Comparison of ENCODE assay signal across 23 mouse cellular contexts in the genomic region with DNA sequence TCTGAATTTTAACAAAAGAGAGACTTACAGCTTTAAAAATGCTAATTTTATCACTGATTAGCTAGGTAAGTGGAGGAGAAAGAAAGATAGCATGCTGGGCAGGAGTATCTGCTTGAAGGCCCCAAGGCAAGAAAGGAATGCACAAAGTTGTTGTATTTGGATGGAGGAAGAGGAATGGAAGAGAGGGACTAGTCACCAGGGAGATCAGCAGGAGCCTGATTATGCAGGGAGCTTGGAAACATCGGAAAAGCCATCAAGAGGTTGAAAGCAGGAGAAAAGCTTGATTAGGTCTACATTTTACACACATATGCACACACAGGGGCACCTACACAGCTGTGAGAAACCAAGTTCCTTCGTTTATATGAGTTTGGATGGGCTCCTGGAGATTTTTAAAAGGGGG.
DNase-seq lines count a peak whose midpoint lies in the region; ATAC-seq lines count a peak whose summit lies in the region.
"Had no signal": no experiment of that assay in that cellular context is flagged by ENCODE, and none has a peak within 500 bp of the region (broad histone marks: within the 10 kb centered on the region; RNA-seq: fewer than 3 reads in every experiment).

No protein-coding gene starts in this region.

- 25% methylated on average over 2 of the region's 2 CpGs for WGBS in embryonic facial prominence, embryonic 14.5 days
- WGBS in embryonic facial prominence, embryonic 10.5 days: 12% methylated on average over 2 of the region's 2 CpGs
- WGBS in hindbrain, embryonic 13.5 days: 16% methylated on average over 2 of the region's 2 CpGs
- 15% methylated on average over 2 of the region's 2 CpGs for WGBS in hindbrain, embryonic 16.5 days

- H3K9me3 ChIP-seq in embryonic facial prominence, embryonic 14.5 days (ENCODE audit: control insufficient read depth, low read length): peaks cover 4% of the 10 kb centered on the region; the same call in 1 of the 2 replicates
- peaks cover 4% of the 10 kb centered on the region; the same call in 1 of the 2 replicates for H3K9me3 ChIP-seq in embryonic facial prominence, embryonic 10.5 days
- H3K9me3 ChIP-seq in hindbrain, embryonic 13.5 days: no peaks in the 10 kb centered on the region
- no peaks in the 10 kb centered on the region; the same call in 1 of the 2 replicates for H3K9me3 ChIP-seq in hindbrain, embryonic 16.5 days (ENCODE audit: control insufficient read depth, low read length)
- H3K9me3 ChIP-seq: embryonic facial prominence, embryonic 13.5 days; forebrain, embryonic 13.5 days; forebrain, embryonic 15.5 days had no signal

- H3K4me2 ChIP-seq in embryonic facial prominence, embryonic 14.5 days (ENCODE audit: low read depth, low read length): no peak overlapping the region
- H3K4me2 ChIP-seq in hindbrain, embryonic 13.5 days: no peak overlapping the region
- no peak overlapping the region for H3K4me2 ChIP-seq in hindbrain, embryonic 16.5 days (ENCODE audit: low read length)
- H3K4me2 ChIP-seq: embryonic facial prominence, embryonic 13.5 days; forebrain, embryonic 13.5 days; forebrain, embryonic 15.5 days had no signal

- peak; percentile 17 for DNase-seq in embryonic facial prominence, embryonic 14.5 days (ENCODE audit: low spot score)
- no peak for DNase-seq in embryonic facial prominence, embryonic 10.5 days (ENCODE audit: low spot score)
- DNase-seq in ES-CJ7 (ENCODE audit: low read depth, low spot score) (peak; percentile 8), ZHBTc4 (ENCODE audit: low read depth, low spot score) (peak; percentile 39)
- DNase-seq in cerebellum, postnatal 4 days (ENCODE audit: low spot score in 2 of 2): no peak
- DNase-seq in cerebellum, postnatal 25 days: no peak
- DNase-seq: adrenal gland, adult 2 months; adrenal gland, postnatal 10 days; adrenal gland, postnatal 25 days; B cell, adult 2 months; cerebellum, adult 11-12 months; cerebellum, adult 2 months; cerebellum, adult 9-10 months; cerebellum, postnatal 10 days; cerebellum, postnatal 36 days; forebrain, postnatal 0 days had no signal

- no peak for ATAC-seq in embryonic facial prominence, embryonic 14.5 days (ENCODE audit: low read depth)
- ATAC-seq in hindbrain, embryonic 13.5 days (ENCODE audit: low FRiP score): no peak
- no peak for ATAC-seq in hindbrain, embryonic 16.5 days
- ATAC-seq: CD4-positive, CD25-positive, alpha-beta regulatory T cell, adult 4 months; forebrain, embryonic 13.5 days; forebrain, embryonic 15.5 days; forebrain, postnatal 0 days had no signal

- H3K27ac ChIP-seq in embryonic facial prominence, embryonic 14.5 days (replicated peaks; ENCODE audit: low read depth, low read length): no peak overlapping the region
- no peak overlapping the region for H3K27ac ChIP-seq in embryonic facial prominence, embryonic 10.5 days (replicated peaks)
- H3K27ac ChIP-seq in hindbrain, embryonic 13.5 days: 0 out of 2 replicates have a peak overlapping the region, but pooled peaks have one; percentile 2
- H3K27ac ChIP-seq in hindbrain, embryonic 16.5 days (ENCODE audit: low read depth, low read length): no peak overlapping the region
- H3K27ac ChIP-seq: embryonic facial prominence, embryonic 13.5 days; forebrain, embryonic 13.5 days; forebrain, embryonic 15.5 days had no signal

- H3K9ac ChIP-seq in embryonic facial prominence, embryonic 14.5 days (ENCODE audit: low read depth, low read length): no peak overlapping the region
- H3K9ac ChIP-seq in hindbrain, embryonic 13.5 days: no peak overlapping the region
- no peak overlapping the region for H3K9ac ChIP-seq in hindbrain, embryonic 16.5 days (ENCODE audit: low read depth, low read length)
- H3K9ac ChIP-seq: embryonic facial prominence, embryonic 13.5 days; forebrain, embryonic 13.5 days; forebrain, embryonic 15.5 days; forebrain, postnatal 0 days had no signal

- no peaks in the 10 kb centered on the region; the same call in 1 of the 2 replicates for H3K4me1 ChIP-seq in embryonic facial prominence, embryonic 14.5 days (ENCODE audit: control insufficient read depth, insufficient read depth, low read length)
- H3K4me1 ChIP-seq in embryonic facial prominence, embryonic 10.5 days: no peaks in the 10 kb centered on the region
- H3K4me1 ChIP-seq in hindbrain, embryonic 13.5 days (replicated peaks): no peaks in the 10 kb centered on the region
- no peaks in the 10 kb centered on the region for H3K4me1 ChIP-seq in hindbrain, embryonic 16.5 days (ENCODE audit: control insufficient read depth, insufficient read depth, low read depth, low read length)
- H3K4me1 ChIP-seq: embryonic facial prominence, embryonic 13.5 days; forebrain, embryonic 13.5 days; forebrain, embryonic 15.5 days had no signal

- no peaks in the 10 kb centered on the region for H3K36me3 ChIP-seq in embryonic facial prominence, embryonic 14.5 days (ENCODE audit: control insufficient read depth, insufficient read depth, low read length)
- H3K36me3 ChIP-seq in embryonic facial prominence, embryonic 10.5 days (replicated peaks): no peaks in the 10 kb centered on the region
- no peaks in the 10 kb centered on the region for H3K36me3 ChIP-seq in hindbrain, embryonic 13.5 days
- no peaks in the 10 kb centered on the region for H3K36me3 ChIP-seq in hindbrain, embryonic 16.5 days (ENCODE audit: control insufficient read depth, insufficient read depth, low read length)
- H3K36me3 ChIP-seq: embryonic facial prominence, embryonic 13.5 days; forebrain, embryonic 15.5 days had no signal

- no peak overlapping the region for H3K4me3 ChIP-seq in embryonic facial prominence, embryonic 14.5 days (ENCODE audit: low read depth, low read length)
- no peak overlapping the region for H3K4me3 ChIP-seq in embryonic facial prominence, embryonic 10.5 days
- no peak overlapping the region for H3K4me3 ChIP-seq in hindbrain, embryonic 13.5 days
- no peak overlapping the region for H3K4me3 ChIP-seq in hindbrain, embryonic 16.5 days (ENCODE audit: low read length)
- H3K4me3 ChIP-seq: embryonic facial prominence, embryonic 13.5 days; forebrain, embryonic 13.5 days; forebrain, embryonic 15.5 days had no signal

- no peaks in the 10 kb centered on the region for H3K27me3 ChIP-seq in embryonic facial prominence, embryonic 14.5 days (replicated peaks; ENCODE audit: control insufficient read depth, insufficient read depth, low read length)
- no peaks in the 10 kb centered on the region for H3K27me3 ChIP-seq in embryonic facial prominence, embryonic 10.5 days (replicated peaks; ENCODE audit: low read depth, poor library complexity, severe bottlenecking)
- no peaks in the 10 kb centered on the region for H3K27me3 ChIP-seq in hindbrain, embryonic 13.5 days
- H3K27me3 ChIP-seq in hindbrain, embryonic 16.5 days (replicated peaks; ENCODE audit: control insufficient read depth, insufficient read depth, low read length): no peaks in the 10 kb centered on the region
- H3K27me3 ChIP-seq: CH12.LX; embryonic facial prominence, embryonic 13.5 days; forebrain, embryonic 13.5 days; forebrain, embryonic 15.5 days had no signal

Comparison
In these comparisons a context has a peak if more than half of its experiments do, and no peak if none do; other contexts are left out.
1. DNase-seq: peak in embryonic facial prominence, embryonic 14.5 days (single experiment), ES-CJ7 (single experiment) and ZHBTc4 (single experiment); none in embryonic facial prominence, embryonic 10.5 days (single experiment), cerebellum, postnatal 4 days (0 of 2) and cerebellum, postnatal 25 days (0 of 2).